Mouse (Mus musculus): Measurements from ENCODE around the gene Pgam1. TPM values are rescaled to one million over a fixed set of nuclear protein-coding genes. Genes with fewer than 3 reads are reported as not detected.
A peak's percentile ranks its signal among the peaks of the same experiment; 100 is the strongest.
"Not testable (repeated sequence)": the region's sequence is repeated elsewhere in the genome, so short reads cannot be mapped to it uniquely, and the experiment has no call there.

Gene Pgam1
- polyA plus RNA-seq, 1 experiment from 2014 or later, result 869 TPM

DNA sequence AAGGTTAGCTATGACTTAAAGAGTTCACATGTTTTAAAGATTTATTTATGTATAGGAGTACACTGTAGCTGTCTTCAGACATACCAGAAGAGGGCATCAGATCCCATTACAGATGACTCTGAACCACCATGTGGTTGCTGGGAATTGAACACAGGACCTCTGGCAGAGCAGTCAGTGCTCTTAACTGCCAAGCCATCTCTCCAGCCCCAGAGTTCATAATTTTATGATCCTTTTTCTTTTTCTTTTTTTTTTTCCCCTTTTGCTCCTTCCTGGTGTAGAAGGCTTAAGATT, 2.8 kb downstream of the Pgam1 start:
- H3K4me3 ChIP-seq (ENCODE audit: low read depth, low read length); DNase-seq (ENCODE audit: low spot score); ATAC-seq (ENCODE audit: insufficient number of reproducible peaks, low FRiP score, low TSS enrichment, low read depth); H3K9me3 ChIP-seq (ENCODE audit: control insufficient read depth, low read length); H3K27ac ChIP-seq (replicated peaks; ENCODE audit: low read depth, low read length); H3K9ac ChIP-seq (ENCODE audit: low read length); H3K27me3 ChIP-seq (ENCODE audit: control insufficient read depth, insufficient read depth, low read length): not testable (repeated sequence)
- Histone ChIP-seq H3K4me2 (ENCODE audit: low read depth, severe bottlenecking) (peak overlapping the region; percentile 51; the same call in 1 of the 2 replicates), H3K4me1 (ENCODE audit: control insufficient read depth, insufficient read depth, low read length) (peaks cover 10% of the 10 kb centered on the region), H3K36me3 (ENCODE audit: control insufficient read depth, insufficient read depth, low read length) (peaks cover 16% of the 10 kb centered on the region)

DNA sequence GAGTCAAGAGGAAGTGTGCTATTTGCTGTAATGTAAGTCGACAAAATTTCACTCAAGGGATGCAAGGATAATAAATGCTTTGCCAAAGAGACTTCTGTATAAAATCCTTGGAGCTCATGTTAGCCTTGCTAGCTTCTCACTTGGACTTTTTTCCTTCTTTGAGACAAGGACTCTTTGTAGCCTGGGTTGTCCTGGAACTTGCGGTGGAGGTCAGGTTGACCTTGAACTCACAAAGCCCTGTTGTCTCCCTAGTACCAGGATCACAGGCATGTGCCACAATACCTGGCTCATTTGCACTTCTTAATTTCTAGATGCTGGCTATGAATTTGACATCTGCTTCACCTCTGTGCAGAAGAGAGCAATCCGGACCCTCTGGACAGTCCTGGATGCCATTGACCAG, 3.6 kb downstream of the Pgam1 start:
- peaks cover 18% of the 10 kb centered on the region for H3K36me3 ChIP-seq (ENCODE audit: control insufficient read depth, insufficient read depth, low read length)
- no peaks in the 10 kb centered on the region for H3K9me3 ChIP-seq (ENCODE audit: control insufficient read depth, low read length)
- no peaks in the 10 kb centered on the region for H3K27me3 ChIP-seq (ENCODE audit: control insufficient read depth, insufficient read depth, low read length)
- H3K4me2 ChIP-seq (ENCODE audit: low read depth, severe bottlenecking), result no peak overlapping the region
- DNase-seq (ENCODE audit: low spot score) (no peak), ATAC-seq (ENCODE audit: insufficient number of reproducible peaks, low FRiP score, low TSS enrichment, low read depth) (no peak)
- peaks cover 10% of the 10 kb centered on the region for H3K4me1 ChIP-seq (ENCODE audit: control insufficient read depth, insufficient read depth, low read length)
- no peak overlapping the region for H3K4me3 ChIP-seq (ENCODE audit: low read depth, low read length)
- no peak overlapping the region for H3K27ac ChIP-seq (replicated peaks; ENCODE audit: low read depth, low read length)
- WGBS, result 87% methylated on average over 3 of the region's 3 CpGs
- H3K9ac ChIP-seq (ENCODE audit: low read length), result no peak overlapping the region

DNA sequence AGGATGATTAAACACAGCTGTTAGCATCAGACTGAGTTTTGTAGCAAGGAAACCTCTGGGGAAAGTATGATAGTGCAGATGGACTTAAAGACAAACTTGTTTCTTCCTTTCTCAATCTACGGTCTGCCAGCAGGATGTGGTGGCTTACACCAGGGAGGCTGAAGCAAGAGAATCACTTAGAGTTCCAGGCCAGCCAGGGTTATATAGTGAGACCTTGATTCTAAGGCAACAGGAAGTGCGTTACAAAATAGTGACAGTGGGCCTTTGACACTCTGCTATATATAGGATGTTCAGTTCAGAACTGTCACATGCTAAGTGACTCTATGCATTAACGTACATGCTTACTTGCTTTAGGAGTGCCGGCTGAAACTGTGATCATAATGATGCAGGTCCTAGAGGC, 5.1 kb downstream of the Pgam1 start:
- DNase-seq (ENCODE audit: low spot score) (no peak), ATAC-seq (ENCODE audit: insufficient number of reproducible peaks, low FRiP score, low TSS enrichment, low read depth) (no peak)
- no peak overlapping the region for H3K27ac ChIP-seq (replicated peaks; ENCODE audit: low read depth, low read length)
- H3K9me3 ChIP-seq (ENCODE audit: control insufficient read depth, low read length), result no peaks in the 10 kb centered on the region
- no peaks in the 10 kb centered on the region for H3K27me3 ChIP-seq (ENCODE audit: control insufficient read depth, insufficient read depth, low read length)
- H3K9ac ChIP-seq (ENCODE audit: low read length), result no peak overlapping the region
- H3K4me3 ChIP-seq (ENCODE audit: low read depth, low read length), result no peak overlapping the region
- H3K36me3 ChIP-seq (ENCODE audit: control insufficient read depth, insufficient read depth, low read length), result peaks cover 18% of the 10 kb centered on the region
- H3K4me1 ChIP-seq (ENCODE audit: control insufficient read depth, insufficient read depth, low read length), result peaks cover 10% of the 10 kb centered on the region
- WGBS, result 88% methylated on average over 4 of the region's 4 CpGs
- no peak overlapping the region for H3K4me2 ChIP-seq (ENCODE audit: low read depth, severe bottlenecking)

DNA sequence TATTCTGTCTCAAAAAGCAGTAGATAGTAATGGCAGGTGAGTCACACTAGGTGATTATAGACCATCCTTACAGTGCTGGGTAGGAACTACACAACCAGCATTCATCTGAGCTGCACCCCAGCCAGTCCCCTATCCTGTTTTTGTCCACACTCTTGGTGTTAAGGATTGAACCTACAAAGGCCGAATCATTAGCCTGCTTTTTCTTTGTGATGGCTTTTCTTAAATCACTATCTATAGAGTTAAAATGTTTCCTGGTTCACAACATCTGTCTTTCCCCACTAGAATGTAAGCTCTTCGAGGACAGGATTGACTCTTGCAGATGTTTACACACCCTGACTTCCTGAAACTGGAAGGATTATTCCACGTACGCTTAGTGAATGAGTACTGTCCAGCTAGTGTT, 7.7 kb downstream of the Pgam1 start:
- Histone ChIP-seq H3K9me3 (ENCODE audit: control insufficient read depth, low read length) (no peaks in the 10 kb centered on the region), H3K27ac (replicated peaks; ENCODE audit: low read depth, low read length) (no peak overlapping the region), H3K36me3 (ENCODE audit: control insufficient read depth, insufficient read depth, low read length) (peaks cover 21% of the 10 kb centered on the region), H3K27me3 (ENCODE audit: control insufficient read depth, insufficient read depth, low read length) (no peaks in the 10 kb centered on the region), H3K9ac (ENCODE audit: low read length) (no peak overlapping the region), H3K4me3 (ENCODE audit: low read depth, low read length) (no peak overlapping the region), H3K4me1 (ENCODE audit: control insufficient read depth, insufficient read depth, low read length) (no peaks in the 10 kb centered on the region), H3K4me2 (ENCODE audit: low read depth, severe bottlenecking) (no peak overlapping the region)
- no peak for ATAC-seq (ENCODE audit: insufficient number of reproducible peaks, low FRiP score, low TSS enrichment, low read depth)
- no peak for DNase-seq (ENCODE audit: low spot score)
- 89% methylated on average over 4 of the region's 4 CpGs for WGBS

DNA sequence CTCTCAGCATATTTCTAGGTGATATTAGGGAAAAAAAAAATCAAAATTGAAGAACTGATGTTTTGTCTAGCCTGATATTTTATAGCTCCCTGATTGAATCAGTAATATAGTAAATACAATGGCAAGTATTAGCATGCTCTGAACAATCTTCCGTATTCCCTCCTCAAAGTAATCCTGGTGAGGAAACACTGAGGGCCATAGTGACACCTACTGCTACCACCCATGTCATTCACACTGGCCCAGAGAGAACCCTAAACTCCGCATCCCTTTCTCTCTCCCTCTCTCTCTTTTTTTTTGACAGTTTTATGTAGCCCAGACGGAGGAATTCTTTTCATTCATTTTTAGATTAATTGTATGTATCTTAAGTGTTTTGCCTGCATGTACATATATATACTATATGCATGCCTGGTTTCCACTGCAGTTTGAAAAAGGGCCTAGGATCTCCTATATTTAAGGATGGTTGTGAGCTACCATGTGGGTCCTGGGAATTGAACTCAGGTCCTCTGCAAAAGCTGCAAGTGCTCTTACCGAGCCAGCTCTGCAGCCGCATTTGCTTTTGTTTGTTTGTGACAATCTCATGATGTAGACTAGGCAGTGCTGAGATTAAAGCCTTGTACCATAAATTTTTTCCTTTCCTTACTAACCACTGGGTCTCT, 8.8 kb downstream of the Pgam1 start:
- Histone ChIP-seq H3K4me1 (ENCODE audit: control insufficient read depth, insufficient read depth, low read length) (no peaks in the 10 kb centered on the region), H3K27me3 (ENCODE audit: control insufficient read depth, insufficient read depth, low read length) (no peaks in the 10 kb centered on the region), H3K36me3 (ENCODE audit: control insufficient read depth, insufficient read depth, low read length) (peaks cover 25% of the 10 kb centered on the region), H3K27ac (replicated peaks; ENCODE audit: low read depth, low read length) (no peak overlapping the region), H3K9ac (ENCODE audit: low read length) (no peak overlapping the region), H3K9me3 (ENCODE audit: control insufficient read depth, low read length) (no peaks in the 10 kb centered on the region), H3K4me3 (ENCODE audit: low read depth, low read length) (no peak overlapping the region), H3K4me2 (ENCODE audit: low read depth, severe bottlenecking) (no peak overlapping the region)
- 74% methylated on average over 5 of the region's 5 CpGs for WGBS
- ATAC-seq (ENCODE audit: insufficient number of reproducible peaks, low FRiP score, low TSS enrichment, low read depth) (no peak), DNase-seq (ENCODE audit: low spot score) (no peak)

DNA sequence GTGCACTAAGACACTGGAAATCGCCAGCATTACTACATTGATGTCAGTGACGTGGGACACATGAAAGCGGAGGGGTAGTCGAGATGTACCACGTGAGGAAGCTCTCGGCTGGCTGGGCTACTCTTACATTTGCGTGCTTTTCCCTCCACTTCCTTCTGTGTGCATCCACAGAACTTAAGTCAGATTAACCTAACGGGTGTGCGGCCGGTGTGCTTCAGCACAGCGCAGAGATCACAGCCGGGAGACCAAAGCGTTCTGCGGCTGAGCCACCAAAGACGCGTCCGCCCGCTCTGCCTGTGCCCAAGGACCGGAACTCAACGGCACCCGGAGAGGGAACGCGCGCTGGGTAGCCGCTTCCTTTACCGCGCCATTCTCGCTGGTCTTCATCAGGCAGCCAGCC, 21.0 kb downstream of the Pgam1 start:
- H3K9ac ChIP-seq (ENCODE audit: low read length), result peak overlapping the region; percentile 76
- H3K27me3 ChIP-seq (ENCODE audit: control insufficient read depth, insufficient read depth, low read length), result no peaks in the 10 kb centered on the region
- no peaks in the 10 kb centered on the region for H3K9me3 ChIP-seq (ENCODE audit: control insufficient read depth, low read length)
- no peak overlapping the region for H3K27ac ChIP-seq (replicated peaks; ENCODE audit: low read depth, low read length)
- H3K4me1 ChIP-seq (ENCODE audit: control insufficient read depth, insufficient read depth, low read length), result peaks cover 5% of the 10 kb centered on the region
- no peak for DNase-seq (ENCODE audit: low spot score)
- under 1% methylated on average over 28 of the region's 28 CpGs for WGBS
- H3K4me2 ChIP-seq (ENCODE audit: low read depth, severe bottlenecking), result peak overlapping the region; percentile 77
- ATAC-seq (ENCODE audit: insufficient number of reproducible peaks, low FRiP score, low TSS enrichment, low read depth), result no peak
- H3K36me3 ChIP-seq (ENCODE audit: control insufficient read depth, insufficient read depth, low read length), result peaks cover 3% of the 10 kb centered on the region
- H3K4me3 ChIP-seq (ENCODE audit: low read depth, low read length), result peak overlapping the region; percentile 96

DNA sequence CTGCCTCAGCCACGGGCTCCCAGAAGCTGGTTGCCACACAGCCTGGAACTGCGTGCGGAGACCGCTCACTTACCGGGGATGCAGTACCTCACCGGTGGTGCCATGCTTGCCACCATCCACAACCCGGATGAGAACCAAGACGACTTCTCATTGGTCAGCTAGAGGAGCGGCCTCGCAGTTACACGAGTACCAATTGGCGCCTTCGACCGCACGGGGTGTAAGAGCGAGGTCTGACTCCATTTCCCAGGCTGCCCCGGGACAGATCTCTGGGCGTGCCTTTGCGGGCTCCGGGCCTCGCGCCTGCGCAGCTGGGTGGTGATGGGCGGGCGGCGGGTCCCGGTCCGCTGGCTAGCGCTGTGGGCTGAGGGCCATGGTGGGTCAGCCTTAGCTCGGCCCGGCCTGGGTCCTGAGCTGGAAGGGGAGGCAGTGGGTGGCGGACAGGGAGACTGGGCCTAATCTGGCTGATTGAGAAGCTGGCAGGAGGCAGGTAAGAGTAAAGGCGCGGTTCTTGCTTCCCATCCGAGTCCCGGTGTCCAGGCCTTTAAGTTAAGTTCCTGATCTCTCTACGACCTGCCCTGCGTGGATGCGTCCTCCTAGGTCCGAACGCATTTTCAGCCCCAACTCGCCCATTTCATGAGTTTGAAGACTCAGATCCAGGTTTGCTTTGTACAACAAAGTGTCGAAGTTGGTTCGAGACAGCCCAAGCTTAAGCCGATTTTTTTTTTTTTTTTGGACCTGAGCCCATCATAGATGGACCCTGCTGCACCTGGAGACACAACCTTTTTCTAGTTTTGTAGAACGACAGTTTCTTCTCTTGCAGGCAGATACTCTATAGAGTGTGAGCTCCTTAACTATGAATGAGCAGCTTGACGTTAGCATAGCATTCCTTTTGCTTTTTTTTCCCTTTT, 21.7 kb downstream of the Pgam1 start, which contains the start of the genes Exosc1 and Zdhhc16:
TSS of gene Exosc1 (minus strand) at position 245 of the 908 bp plus-strand sequence.
TSS of gene Zdhhc16 (plus strand) at position 302 of the 908 bp plus-strand sequence.
- H3K4me1 ChIP-seq (ENCODE audit: control insufficient read depth, insufficient read depth, low read length), result peaks cover 5% of the 10 kb centered on the region
- peak within 1 kb of the TSS; percentile 96 for H3K4me3 ChIP-seq (ENCODE audit: low read depth, low read length)
- DNase-seq (ENCODE audit: low spot score) (peak; percentile 98), ATAC-seq (ENCODE audit: insufficient number of reproducible peaks, low FRiP score, low TSS enrichment, low read depth) (peak; percentile 100)
- peak within 1 kb of the TSS; percentile 77 for H3K4me2 ChIP-seq (ENCODE audit: low read depth, severe bottlenecking)
- peaks cover 9% of the 10 kb centered on the region for H3K36me3 ChIP-seq (ENCODE audit: control insufficient read depth, insufficient read depth, low read length)
- WGBS, result under 1% methylated on average over 47 of the region's 47 CpGs
- no peaks in the 10 kb centered on the region for H3K9me3 ChIP-seq (ENCODE audit: control insufficient read depth, low read length)
- peak within 1 kb of the TSS; percentile 85 for H3K9ac ChIP-seq (ENCODE audit: low read length)
- no peak within 1 kb of the TSS for H3K27ac ChIP-seq (replicated peaks; ENCODE audit: low read depth, low read length)
- H3K27me3 ChIP-seq (ENCODE audit: control insufficient read depth, insufficient read depth, low read length), result no peaks in the 10 kb centered on the region

DNA sequence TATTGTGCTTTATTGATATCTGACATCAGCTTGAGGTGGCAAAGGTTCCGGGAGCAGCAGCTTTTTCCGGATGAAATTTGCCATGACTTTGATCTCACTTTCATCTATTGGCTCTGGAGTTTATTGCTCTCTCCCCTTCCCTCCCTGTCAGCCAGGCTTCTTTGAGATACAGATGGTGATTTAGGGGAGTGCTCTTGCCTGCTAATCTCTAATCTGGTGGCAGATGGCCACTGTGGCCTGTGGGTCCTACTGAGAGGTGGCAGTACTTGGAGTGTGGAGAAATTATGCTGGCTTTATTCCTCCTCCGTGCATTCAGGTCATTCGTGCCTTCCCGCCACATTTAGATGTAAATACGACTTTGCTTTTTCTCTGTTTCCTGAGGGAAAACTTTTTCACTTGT, 22.4 kb downstream of the Pgam1 start:
- ATAC-seq (ENCODE audit: insufficient number of reproducible peaks, low FRiP score, low TSS enrichment, low read depth) (no peak), DNase-seq (ENCODE audit: low spot score) (no peak)
- peak overlapping the region; percentile 77 for H3K4me2 ChIP-seq (ENCODE audit: low read depth, severe bottlenecking)
- no peak overlapping the region for H3K27ac ChIP-seq (replicated peaks; ENCODE audit: low read depth, low read length)
- no peaks in the 10 kb centered on the region for H3K9me3 ChIP-seq (ENCODE audit: control insufficient read depth, low read length)
- H3K4me1 ChIP-seq (ENCODE audit: control insufficient read depth, insufficient read depth, low read length), result peaks cover 5% of the 10 kb centered on the region
- H3K27me3 ChIP-seq (ENCODE audit: control insufficient read depth, insufficient read depth, low read length), result no peaks in the 10 kb centered on the region
- H3K4me3 ChIP-seq (ENCODE audit: low read depth, low read length), result peak overlapping the region; percentile 96
- H3K9ac ChIP-seq (ENCODE audit: low read length), result peak overlapping the region; percentile 85
- WGBS, result 22% methylated on average over 6 of the region's 6 CpGs
- H3K36me3 ChIP-seq (ENCODE audit: control insufficient read depth, insufficient read depth, low read length), result peaks cover 9% of the 10 kb centered on the region

Measured in limb, embryonic 11.5 days (tissue).